Mouse (Mus musculus) MEL (cell line): ENCODE measurements around the gene Prkar2a.

ENCODE experiments used
- CTCF ChIP-seq, 3 experiments: IDR thresholded peaks in 2 of 3; conservative IDR thresholded peaks in 1 of 3; 2 replicates each; pipeline ENCODE4 v1.5.1; 2011 to 2012; ENCODE audit warnings: low read length in 3 of 3, low read depth in 2 of 3, mild to moderate bottlenecking in 2 of 3, improper control_type of control experiment in 1 of 3, inconsistent platforms in 1 of 3, mixed read lengths in 1 of 3, moderate library complexity in 1 of 3; ENCODE audit not compliant: control insufficient read depth in 1 of 3, insufficient read depth in 1 of 3, poor library complexity in 1 of 3, severe bottlenecking in 1 of 3
- GATA1 ChIP-seq: IDR thresholded peaks from 2 replicates; pipeline ENCODE4 v1.6.1; 2011; ENCODE audit warnings: low read depth, low read length, improper control_type of control experiment
- JUND ChIP-seq: IDR thresholded peaks from 2 replicates; pipeline ENCODE4 v1.6.1; 2011; ENCODE audit warnings: low read depth, mild to moderate bottlenecking, improper control_type of control experiment, low read length
- MAZ ChIP-seq: IDR thresholded peaks from 2 replicates; pipeline ENCODE4 v1.6.1; 2012; ENCODE audit warnings: low read depth, mild to moderate bottlenecking, inconsistent platforms, low read length, improper control_type of control experiment
- MXI1 ChIP-seq: IDR thresholded peaks from 2 replicates; pipeline ENCODE4 v1.6.1; 2011; ENCODE audit warnings: mild to moderate bottlenecking, low read depth, low read length, improper control_type of control experiment
- POLR2A ChIP-seq, 2 experiments: IDR thresholded peaks; 2 replicates each; pipeline ENCODE4 v1.6.1; 2011 to 2012; ENCODE audit warnings: low read length in 2 of 2, mild to moderate bottlenecking in 2 of 2, control low read depth in 1 of 2, improper control_type of control experiment in 1 of 2, low read depth in 1 of 2, moderate library complexity in 1 of 2; ENCODE audit not compliant: control insufficient read depth in 1 of 2, insufficient read depth in 1 of 2, poor library complexity in 1 of 2
- POLR2AphosphoS2 ChIP-seq: IDR thresholded peaks from 2 replicates; pipeline ENCODE4 v1.6.1; 2011; ENCODE audit warnings: low read length, improper control_type of control experiment
- SMC3 ChIP-seq: IDR thresholded peaks from 2 replicates; pipeline ENCODE4 v1.6.1; 2011; ENCODE audit warnings: low read depth, low read length, improper control_type of control experiment
- TAL1 ChIP-seq: IDR thresholded peaks from 2 replicates; pipeline ENCODE4 v1.6.1; 2012; ENCODE audit warnings: mild to moderate bottlenecking, inconsistent platforms, low read length, moderate library complexity, mixed read lengths
- UBTF ChIP-seq: IDR thresholded peaks from 2 replicates; pipeline ENCODE4 v1.6.1; 2012; ENCODE audit warnings: low read depth, mild to moderate bottlenecking, inconsistent platforms, low read length, improper control_type of control experiment, moderate library complexity, borderline replicate concordance; ENCODE audit not compliant: insufficient read depth
- USF1 ChIP-seq: IDR thresholded peaks from 2 replicates; pipeline ENCODE4 v1.6.1; 2014; ENCODE audit warnings: low read depth, mild to moderate bottlenecking, inconsistent platforms, low read length, improper control_type of control experiment, moderate library complexity
- USF2 ChIP-seq, 2 experiments: IDR thresholded peaks; 2 replicates each; pipeline ENCODE4 v1.6.1; 2011 to 2012; ENCODE audit warnings: improper control_type of control experiment in 2 of 2, low read length in 2 of 2, borderline replicate concordance in 1 of 2, inconsistent platforms in 1 of 2, low read depth in 1 of 2, mild to moderate bottlenecking in 1 of 2; ENCODE audit not compliant: insufficient read depth in 1 of 2
- ZMIZ1 ChIP-seq: IDR thresholded peaks from 2 replicates; pipeline ENCODE4 v1.6.1; 2012; ENCODE audit warnings: low read depth, mild to moderate bottlenecking, inconsistent platforms, low read length, improper control_type of control experiment, moderate library complexity
- ZNF384 ChIP-seq: IDR thresholded peaks from 2 replicates; pipeline ENCODE4 v1.6.1; 2012; ENCODE audit warnings: low read depth, mild to moderate bottlenecking, inconsistent platforms, low read length, improper control_type of control experiment

GRCm38 (mm10) chr9:108785416-108785815 is 96.3 kb downstream of the Prkar2a start:
- no peak for TF ChIP-seq CTCF (IDR thresholded peaks at IDR 0.05 in 2 of 3, conservative IDR thresholded peaks at IDR 0.05 in 1 of 3; ENCODE audit: control insufficient read depth in 1 of 3, insufficient read depth in 1 of 3, low read depth in 2 of 3, low read length in 3 of 3, poor library complexity in 1 of 3, severe bottlenecking in 1 of 3)
- no peak for TF ChIP-seq GATA1
- TF ChIP-seq UBTF: no peak
- TF ChIP-seq SMC3: no peak
- TF ChIP-seq USF2 (IDR thresholded peaks at IDR 0.05; ENCODE audit: borderline replicate concordance in 1 of 2, insufficient read depth in 1 of 2, low read depth in 1 of 2, low read length in 2 of 2): no peak
- no peak for TF ChIP-seq USF1
- TF ChIP-seq POLR2A (IDR thresholded peaks at IDR 0.05; ENCODE audit: control insufficient read depth in 1 of 2, insufficient read depth in 1 of 2, low read depth in 1 of 2, low read length in 2 of 2, poor library complexity in 1 of 2): no peak
- no peak for TF ChIP-seq POLR2AphosphoS2
- no peak for TF ChIP-seq MXI1
- TF ChIP-seq TAL1: no peak
- no peak for TF ChIP-seq JUND
- TF ChIP-seq ZMIZ1: no peak
- no peak for TF ChIP-seq MAZ
- TF ChIP-seq ZNF384: no peak
